Mouse (Mus musculus) cortical plate, adult 2 months (tissue): ENCODE measurements around the gene Dlx4.

ENCODE experiments used
- CTCF ChIP-seq: fragments of 200-500 bp; IDR thresholded peaks from 2 replicates; pipeline ENCODE4 v1.5.1; 2011; ENCODE audit warnings: mild to moderate bottlenecking, control low read depth, low read length; ENCODE audit not compliant: insufficient read depth; ENCODE audit errors: extremely low read depth
- POLR2A ChIP-seq: fragments of 200-500 bp; IDR thresholded peaks from 2 replicates; pipeline ENCODE4 v1.6.1; 2011; ENCODE audit warnings: mild to moderate bottlenecking, low read length, control low read depth; ENCODE audit not compliant: insufficient read depth; ENCODE audit errors: extremely low read depth

- TF ChIP-seq POLR2A (no peak), CTCF (no peak)
These were observed 3.6 kb upstream of the Dlx4 start for GRCm38 (mm10) chr11:95149462-95150268.
